Mouse (Mus musculus) hindbrain, embryonic 13.5 days (tissue): ENCODE results near the gene Plvap. TPM values are rescaled to one million over a fixed set of nuclear protein-coding genes. Genes with fewer than 3 reads are reported as not detected.
A peak's percentile ranks its signal among the peaks of the same experiment; 100 is the strongest.
"Not testable (repeated sequence)": the region's sequence is repeated elsewhere in the genome, so short reads cannot be mapped to it uniquely, and the experiment has no call there.

Experiments
- ATAC-seq: fragments of 200-750 bp; cut with Nextera tagmentation; 2 replicates; pipeline ENCODE4 v1.8.0; 2017; ENCODE audit warnings: moderate TSS enrichment; ENCODE audit not compliant: low FRiP score
- H3K27ac ChIP-seq: fragments of 300-500 bp; sonication (generic); 2 replicates; pipeline ENCODE4 v1.5.1; 2015; ENCODE audit warnings: inconsistent platforms, mild to moderate bottlenecking, moderate library complexity
- H3K27me3 ChIP-seq: fragments of 300-500 bp; sonication (generic); 2 replicates; pipeline ENCODE4 v1.6.1; 2015; ENCODE audit warnings: mild to moderate bottlenecking, inconsistent platforms
- H3K36me3 ChIP-seq: fragments of 300-500 bp; sonication (generic); 2 replicates; pipeline ENCODE4 v1.6.1; 2015; ENCODE audit warnings: mild to moderate bottlenecking, inconsistent platforms
- H3K4me1 ChIP-seq: fragments of 300-500 bp; sonication (generic); replicated peaks from 2 replicates; pipeline ENCODE4 v1.6.1; 2015; ENCODE audit warnings: inconsistent platforms
- H3K4me2 ChIP-seq: fragments of 300-500 bp; sonication (generic); 2 replicates; pipeline ENCODE4 v1.6.1; 2015; ENCODE audit warnings: inconsistent platforms, mild to moderate bottlenecking, moderate library complexity
- H3K4me3 ChIP-seq: fragments of 300-500 bp; sonication (generic); 2 replicates; pipeline ENCODE4 v1.5.1; 2015; ENCODE audit warnings: mild to moderate bottlenecking, inconsistent platforms
- H3K9ac ChIP-seq: fragments of 300-500 bp; sonication (generic); 2 replicates; pipeline ENCODE4 v1.6.1; 2015; ENCODE audit warnings: mild to moderate bottlenecking, inconsistent platforms
- H3K9me3 ChIP-seq: fragments of 300-500 bp; sonication (generic); 2 replicates; pipeline ENCODE4 v1.6.1; 2016; ENCODE audit warnings: inconsistent platforms
- WGBS: fragments of 180-500 bp; shearing (Covaris S2); methylation state at CpG from one replicate; pipeline ENCODE4 v1.1.7; 2015; 5-methylcytosine and 5-hydroxymethylcytosine counted together
- polyA plus RNA-seq: library from polyadenylated mRNA; unstranded; fragments of >200 nt; fragmentation: Nextera tagmentation; extraction: Ambion mirVana; gene quantifications from 2 replicates; pipeline ENCODE4 v1.2.1, GENCODE M21; 2015

Plvap gene
- polyA plus RNA-seq, 1 experiment from 2014 or later: 14.0 TPM

GRCm38 (mm10) chr8:71519037-71519825 is 7.7 kb upstream of the Plvap start:
- H3K9me3 ChIP-seq, H3K36me3 ChIP-seq, ATAC-seq, H3K9ac ChIP-seq, H3K4me2 ChIP-seq, H3K27ac ChIP-seq, H3K4me3 ChIP-seq: not testable (repeated sequence)
- H3K27me3 ChIP-seq: peaks cover 24% of the 10 kb centered on the region
- 48% methylated on average over 9 of the region's 10 CpGs for WGBS
- peaks cover 14% of the 10 kb centered on the region for H3K4me1 ChIP-seq

GRCm38 (mm10) chr8:71516786-71517185 is 5.2 kb upstream of the Plvap start:
- peaks cover 7% of the 10 kb centered on the region for H3K27me3 ChIP-seq
- H3K36me3 ChIP-seq: no peaks in the 10 kb centered on the region
- WGBS: 8% methylated on average over 6 of the region's 6 CpGs
- H3K4me2 ChIP-seq: no peak overlapping the region
- no peak overlapping the region for H3K4me3 ChIP-seq
- no peak overlapping the region for H3K27ac ChIP-seq
- H3K9ac ChIP-seq: no peak overlapping the region
- H3K9me3 ChIP-seq: no peaks in the 10 kb centered on the region
- no peak for ATAC-seq
- H3K4me1 ChIP-seq: peaks cover 14% of the 10 kb centered on the region

- 74% methylated on average over 5 of the region's 5 CpGs for WGBS
These were observed 3.5 kb upstream of the Plvap start for GRCm38 (mm10) chr8:71515043-71515442.

GRCm38 (mm10) chr8:71513018-71513754 is 1.6 kb upstream of the Plvap start:
- Histone ChIP-seq H3K27ac (no peak overlapping the region), H3K4me1 (peaks cover 12% of the 10 kb centered on the region), H3K36me3 (no peaks in the 10 kb centered on the region), H3K4me3 (no peak overlapping the region), H3K9ac (no peak overlapping the region), H3K4me2 (no peak overlapping the region), H3K27me3 (peaks cover 36% of the 10 kb centered on the region), H3K9me3 (no peaks in the 10 kb centered on the region)
- ATAC-seq: no peak
- WGBS: 77% methylated on average over 15 of the region's 15 CpGs

More at GRCm38 (mm10) chr8:71515043-71515442, 3.5 kb upstream of the Plvap start:
- no peak for ATAC-seq
- H3K4me2 ChIP-seq: no peak overlapping the region
- H3K27ac ChIP-seq: no peak overlapping the region
- no peaks in the 10 kb centered on the region for H3K36me3 ChIP-seq
- H3K27me3 ChIP-seq: peaks cover 19% of the 10 kb centered on the region
- no peak overlapping the region for H3K9ac ChIP-seq
- no peaks in the 10 kb centered on the region for H3K9me3 ChIP-seq
- H3K4me3 ChIP-seq: no peak overlapping the region
- H3K4me1 ChIP-seq: peaks cover 11% of the 10 kb centered on the region; the same call in 1 of the 2 replicates

- 70% methylated on average over 2 of the region's 2 CpGs for WGBS
- peaks cover 16% of the 10 kb centered on the region for H3K4me1 ChIP-seq
- no peak overlapping the region for H3K27ac ChIP-seq
- peaks cover 74% of the 10 kb centered on the region for H3K27me3 ChIP-seq
- no peak overlapping the region for H3K4me3 ChIP-seq
- H3K9me3 ChIP-seq: no peaks in the 10 kb centered on the region
- H3K9ac ChIP-seq: no peak overlapping the region
- no peaks in the 10 kb centered on the region for H3K36me3 ChIP-seq
- ATAC-seq: no peak
- no peak overlapping the region for H3K4me2 ChIP-seq
These were observed 2.2 kb downstream of the Plvap start for GRCm38 (mm10) chr8:71509316-71509715.

GRCm38 (mm10) chr8:71507589-71508104 is 3.9 kb downstream of the Plvap start:
- H3K27me3 ChIP-seq: peaks cover 74% of the 10 kb centered on the region
- H3K27ac ChIP-seq: no peak overlapping the region
- WGBS: under 1% methylated on average over 58 of the region's 61 CpGs
- no peaks in the 10 kb centered on the region for H3K9me3 ChIP-seq
- peak overlapping the region; percentile 70 for H3K4me2 ChIP-seq
- peaks cover 16% of the 10 kb centered on the region for H3K4me1 ChIP-seq
- H3K4me3 ChIP-seq: peak overlapping the region; percentile 44
- peak; percentile 79 for ATAC-seq
- H3K36me3 ChIP-seq: no peaks in the 10 kb centered on the region
- peak overlapping the region; percentile 70 for H3K9ac ChIP-seq

- Histone ChIP-seq H3K4me3 (no peak overlapping the region), H3K27me3 (peaks cover 64% of the 10 kb centered on the region), H3K9me3 (no peaks in the 10 kb centered on the region), H3K36me3 (no peaks in the 10 kb centered on the region), H3K4me1 (peaks cover 16% of the 10 kb centered on the region), H3K27ac (no peak overlapping the region), H3K9ac (no peak overlapping the region), H3K4me2 (no peak overlapping the region)
- ATAC-seq: no peak
- WGBS: 83% methylated on average over 4 of the region's 4 CpGs
These were observed 5.6 kb downstream of the Plvap start for GRCm38 (mm10) chr8:71505979-71506378.

- H3K9ac ChIP-seq: no peak overlapping the region
- H3K4me2 ChIP-seq: no peak overlapping the region
- H3K9me3 ChIP-seq: no peaks in the 10 kb centered on the region
- peaks cover 16% of the 10 kb centered on the region for H3K4me1 ChIP-seq
- 88% methylated on average over 4 of the region's 4 CpGs for WGBS
- H3K36me3 ChIP-seq: no peaks in the 10 kb centered on the region
- H3K4me3 ChIP-seq: no peak overlapping the region
- peaks cover 57% of the 10 kb centered on the region for H3K27me3 ChIP-seq
- H3K27ac ChIP-seq: no peak overlapping the region
- ATAC-seq: no peak
These were observed 6.2 kb downstream of the Plvap start for GRCm38 (mm10) chr8:71505326-71505725.

GRCm38 (mm10) chr8:71504349-71504748 is 7.2 kb downstream of the Plvap start:
- peaks cover 16% of the 10 kb centered on the region for H3K4me1 ChIP-seq
- ATAC-seq: no peak
- peaks cover 48% of the 10 kb centered on the region for H3K27me3 ChIP-seq
- no peak overlapping the region for H3K4me2 ChIP-seq
- no peak overlapping the region for H3K27ac ChIP-seq
- WGBS: 91% methylated on average over 4 of the region's 4 CpGs
- H3K4me3 ChIP-seq: no peak overlapping the region
- no peaks in the 10 kb centered on the region for H3K36me3 ChIP-seq
- H3K9ac ChIP-seq: no peak overlapping the region
- H3K9me3 ChIP-seq: no peaks in the 10 kb centered on the region

GRCm38 (mm10) chr8:71498816-71499690 is 12.5 kb downstream of the Plvap start:
- Histone ChIP-seq H3K36me3 (peaks cover 2% of the 10 kb centered on the region), H3K27ac (no peak overlapping the region), H3K4me1 (peaks cover 29% of the 10 kb centered on the region), H3K4me2 (no peak overlapping the region), H3K4me3 (no peak overlapping the region), H3K9me3 (no peaks in the 10 kb centered on the region), H3K27me3 (peaks cover 3% of the 10 kb centered on the region; the same call in 1 of the 2 replicates), H3K9ac (no peak overlapping the region)
- WGBS: 46% methylated on average over 16 of the region's 16 CpGs
- ATAC-seq: no peak

GRCm38 (mm10) chr8:71497881-71498501 is 13.6 kb downstream of the Plvap start:
- H3K27ac ChIP-seq: no peak overlapping the region
- 28% methylated on average over 15 of the region's 15 CpGs for WGBS

More at GRCm38 (mm10) chr8:71497881-71498501, 13.6 kb downstream of the Plvap start:
- Histone ChIP-seq H3K36me3 (peaks cover 10% of the 10 kb centered on the region), H3K4me3 (no peak overlapping the region), H3K9ac (no peak overlapping the region), H3K4me1 (peaks cover 29% of the 10 kb centered on the region), H3K9me3 (no peaks in the 10 kb centered on the region), H3K27me3 (peaks cover 3% of the 10 kb centered on the region; the same call in 1 of the 2 replicates), H3K4me2 (no peak overlapping the region)
- ATAC-seq: no peak
